Mouse (Mus musculus) kidney, postnatal 0 days (tissue): ENCODE measurements around the gene Myo1b. TPM values are rescaled to one million over a fixed set of nuclear protein-coding genes. Genes with fewer than 3 reads are reported as not detected.
A peak's percentile ranks its signal among the peaks of the same experiment; 100 is the strongest.
"Not testable (repeated sequence)": the region's sequence is repeated elsewhere in the genome, so short reads cannot be mapped to it uniquely, and the experiment has no call there.

Experiments
- ATAC-seq: fragments of 200-750 bp; cut with Nextera tagmentation; replicated peaks from 2 replicates; pipeline ENCODE4 v1.8.0; 2017; ENCODE audit warnings: low read depth, moderate number of reproducible peaks, moderate TSS enrichment, moderate library complexity; ENCODE audit not compliant: low FRiP score
- DNase-seq: peaks from one replicate; pipeline ENCODE4 v3.0.0-alpha.2; 2016; ENCODE audit warnings: low spot score
- H3K27ac ChIP-seq: fragments of 300-500 bp; sonication (generic); 2 replicates; pipeline ENCODE4 v1.5.1; 2014; ENCODE audit warnings: mild to moderate bottlenecking
- H3K27me3 ChIP-seq: fragments of 300-500 bp; sonication (generic); 2 replicates; pipeline ENCODE4 v1.6.1; 2014; ENCODE audit warnings: low read length, mixed read lengths; ENCODE audit not compliant: insufficient read depth
- H3K36me3 ChIP-seq: fragments of 300-500 bp; sonication (generic); 2 replicates; pipeline ENCODE4 v1.6.1; 2014; ENCODE audit warnings: low read length, mixed read lengths; ENCODE audit not compliant: insufficient read depth
- H3K4me1 ChIP-seq: fragments of 300-500 bp; sonication (generic); replicated peaks from 2 replicates; pipeline ENCODE4 v1.6.1; 2014; ENCODE audit warnings: antibody characterized with exemption, low read length, mixed read lengths; ENCODE audit not compliant: insufficient read depth
- H3K4me2 ChIP-seq: fragments of 300-500 bp; sonication (generic); 2 replicates; pipeline ENCODE4 v1.6.1; 2014; ENCODE audit warnings: mild to moderate bottlenecking, low read length, moderate library complexity, mixed read lengths
- H3K4me3 ChIP-seq: fragments of 300-500 bp; sonication (generic); replicated peaks from 2 replicates; pipeline ENCODE4 v1.5.1; 2014; ENCODE audit warnings: low read depth, low read length
- H3K9ac ChIP-seq: fragments of 300-500 bp; sonication (generic); 2 replicates; pipeline ENCODE4 v1.6.1; 2014; ENCODE audit warnings: low read depth, low read length
- H3K9me3 ChIP-seq: fragments of 300-500 bp; sonication (generic); replicated peaks from 2 replicates; pipeline ENCODE4 v1.6.1; 2016; ENCODE audit warnings: low read length, inconsistent platforms, mixed read lengths
- CTCF ChIP-seq: IDR thresholded peaks from 2 replicates; pipeline ENCODE4 v1.5.1; 2016; ENCODE audit warnings: antibody characterized with exemption, low read depth, mild to moderate bottlenecking, moderate library complexity
- WGBS: fragments of 180-500 bp; shearing (Covaris S2); extraction: QIAGEN DNeasy Blood & Tissue Kit; methylation state at CpG from one replicate; pipeline ENCODE4 v1.1.7; 2014; 5-methylcytosine and 5-hydroxymethylcytosine counted together
- polyA plus RNA-seq: library from polyadenylated mRNA; unstranded; fragments of >200 nt; fragmentation: Nextera tagmentation; extraction: Ambion mirVana; gene quantifications from 2 replicates; pipeline ENCODE4 v1.2.1, GENCODE M21; 2015

Gene Myo1b
- polyA plus RNA-seq, 1 experiment from 2014 or later = 58.0 TPM

GRCm38 (mm10) chr1:51879927-51880814 lies 35.7 kb downstream of the Myo1b start:
- no peak for TF ChIP-seq CTCF
- H3K9me3 ChIP-seq = no peaks in the 10 kb centered on the region
- H3K27ac ChIP-seq = no peak overlapping the region
- H3K36me3 ChIP-seq = no peaks in the 10 kb centered on the region
- no peaks in the 10 kb centered on the region for H3K27me3 ChIP-seq
- no peak for ATAC-seq
- no peak overlapping the region for H3K4me3 ChIP-seq
- WGBS = 47% methylated on average over 12 of the region's 12 CpGs
- no peak for DNase-seq
- H3K4me1 ChIP-seq = peaks cover 11% of the 10 kb centered on the region; the same call in 1 of the 2 replicates
- no peak overlapping the region for H3K4me2 ChIP-seq
- H3K9ac ChIP-seq = no peak overlapping the region

GRCm38 (mm10) chr1:51879333-51879770 lies 36.5 kb downstream of the Myo1b start:
- no peaks in the 10 kb centered on the region for H3K36me3 ChIP-seq
- peaks cover 11% of the 10 kb centered on the region; the same call in 1 of the 2 replicates for H3K4me1 ChIP-seq
- TF ChIP-seq CTCF = no peak
- H3K4me2 ChIP-seq = no peak overlapping the region
- DNase-seq (peak; percentile 72), ATAC-seq (peak; percentile 66; the same call in 1 of the 2 replicates)
- H3K9me3 ChIP-seq = no peaks in the 10 kb centered on the region
- H3K4me3 ChIP-seq = no peak overlapping the region
- 0 out of 2 replicates have a peak overlapping the region, but pooled peaks have one; percentile 15 for H3K27ac ChIP-seq
- no peak overlapping the region for H3K9ac ChIP-seq
- 19% methylated on average over 9 of the region's 9 CpGs for WGBS
- no peaks in the 10 kb centered on the region for H3K27me3 ChIP-seq

GRCm38 (mm10) chr1:51875462-51876225 lies 40.2 kb downstream of the Myo1b start:
- H3K4me3 ChIP-seq = no peak overlapping the region
- H3K4me2 ChIP-seq = no peak overlapping the region
- no peak for TF ChIP-seq CTCF
- no peaks in the 10 kb centered on the region for H3K27me3 ChIP-seq
- DNase-seq (no peak), ATAC-seq (no peak)
- no peaks in the 10 kb centered on the region for H3K9me3 ChIP-seq
- no peak overlapping the region for H3K9ac ChIP-seq
- no peaks in the 10 kb centered on the region for H3K36me3 ChIP-seq
- peaks cover 11% of the 10 kb centered on the region; the same call in 1 of the 2 replicates for H3K4me1 ChIP-seq
- no peak overlapping the region for H3K27ac ChIP-seq
- 87% methylated on average over 15 of the region's 15 CpGs for WGBS

- H3K9me3 ChIP-seq = no peaks in the 10 kb centered on the region
- WGBS = 72% methylated on average over 7 of the region's 7 CpGs
- ATAC-seq = 0 out of 2 replicates have a peak, but pooled peaks have one; percentile 13
- DNase-seq = no peak
- no peak overlapping the region for H3K27ac ChIP-seq
- TF ChIP-seq CTCF = no peak
- H3K4me3 ChIP-seq = no peak overlapping the region
- H3K9ac ChIP-seq = no peak overlapping the region
- H3K4me2 ChIP-seq = no peak overlapping the region
- H3K27me3 ChIP-seq = no peaks in the 10 kb centered on the region
- H3K4me1 ChIP-seq = no peaks in the 10 kb centered on the region
- no peaks in the 10 kb centered on the region for H3K36me3 ChIP-seq
Observed at GRCm38 (mm10) chr1:51872493-51873261, 43.2 kb downstream of the Myo1b start.

- H3K4me1 ChIP-seq, H3K4me3 ChIP-seq, H3K27ac ChIP-seq, H3K4me2 ChIP-seq, ATAC-seq, H3K9ac ChIP-seq, H3K27me3 ChIP-seq, H3K9me3 ChIP-seq, H3K36me3 ChIP-seq: not testable (repeated sequence)
- WGBS = 61% methylated on average over 2 of the region's 2 CpGs
- DNase-seq = peak; percentile 57
Observed at GRCm38 (mm10) chr1:51871234-51871633, 44.6 kb downstream of the Myo1b start.
